Mouse (Mus musculus) cerebellum, adult 2 months (tissue): Measurements from ENCODE around the gene Dpysl5.

Experiments
- CTCF ChIP-seq: fragments of 200-500 bp; IDR thresholded peaks from 2 replicates; pipeline ENCODE4 v1.5.1; 2011; ENCODE audit warnings: low read depth, mild to moderate bottlenecking, control low read depth, low read length, moderate library complexity, borderline replicate concordance; ENCODE audit not compliant: insufficient read depth
- POLR2A ChIP-seq: fragments of 200-500 bp; IDR thresholded peaks from 2 replicates; pipeline ENCODE4 v1.6.1; 2011; ENCODE audit warnings: low read length, control low read depth, borderline replicate concordance; ENCODE audit not compliant: insufficient read depth

DNA sequence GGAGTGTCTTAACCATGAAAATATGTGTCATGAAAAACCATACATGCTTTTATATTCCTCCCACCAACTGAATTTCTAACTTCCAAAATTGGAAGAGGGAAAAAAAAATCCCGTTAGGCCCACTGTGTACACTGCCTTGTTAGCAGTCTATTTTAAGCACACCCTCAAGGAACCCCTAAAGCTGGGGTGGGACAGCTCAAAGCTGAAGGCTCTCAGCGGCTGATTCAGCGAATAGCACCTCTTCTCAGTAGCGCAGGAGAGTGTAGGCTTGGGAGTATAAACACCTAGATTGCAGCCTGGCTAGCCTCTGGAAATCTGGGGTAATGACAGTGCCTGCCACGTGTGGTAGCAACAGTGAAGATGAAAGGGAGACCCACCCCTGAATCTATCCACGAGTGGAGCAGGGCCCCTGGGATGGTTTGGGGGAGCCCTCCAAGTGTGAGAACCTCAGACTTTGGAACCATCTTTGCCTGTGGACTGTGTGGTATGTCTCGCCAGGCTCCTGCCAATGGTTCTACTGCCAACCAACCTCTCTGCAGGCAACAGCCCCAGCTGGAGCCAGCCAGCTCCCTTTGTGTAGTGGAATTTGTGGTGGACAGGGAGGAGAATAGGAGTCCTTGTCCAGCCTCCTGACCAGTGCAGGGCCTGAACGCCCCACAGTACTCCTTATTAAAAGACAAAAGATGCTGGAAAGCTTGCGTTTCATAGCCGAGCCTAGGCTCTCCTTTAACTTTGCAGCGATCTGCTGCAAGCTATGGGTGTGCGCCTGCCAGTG, 54.4 kb downstream of the Dpysl5 start:
- no peak for TF ChIP-seq POLR2A
- TF ChIP-seq CTCF = no peak
